Mouse (Mus musculus) cortical plate, adult 2 months (tissue): ENCODE data around the gene Cog4. TPM values are rescaled to one million over a fixed set of nuclear protein-coding genes. Genes with fewer than 3 reads are reported as not detected.

Experiments used
- H3K27ac ChIP-seq: fragments of 200-500 bp; 2 replicates; pipeline ENCODE4 v1.5.1; 2012; ENCODE audit warnings: low read length, control low read depth, inconsistent platforms; ENCODE audit not compliant: insufficient read depth
- H3K4me1 ChIP-seq: fragments of 200-500 bp; 2 replicates; pipeline ENCODE4 v1.6.1; 2011; ENCODE audit warnings: low read length; ENCODE audit not compliant: control insufficient read depth, insufficient read depth
- H3K4me3 ChIP-seq: fragments of 200-500 bp; 2 replicates; pipeline ENCODE4 v1.5.1; 2011; ENCODE audit warnings: mild to moderate bottlenecking, low read length, control low read depth; ENCODE audit not compliant: insufficient read depth
- CTCF ChIP-seq: fragments of 200-500 bp; IDR thresholded peaks from 2 replicates; pipeline ENCODE4 v1.5.1; 2011; ENCODE audit warnings: mild to moderate bottlenecking, control low read depth, low read length; ENCODE audit not compliant: insufficient read depth; ENCODE audit errors: extremely low read depth
- POLR2A ChIP-seq: fragments of 200-500 bp; IDR thresholded peaks from 2 replicates; pipeline ENCODE4 v1.6.1; 2011; ENCODE audit warnings: mild to moderate bottlenecking, low read length, control low read depth; ENCODE audit not compliant: insufficient read depth; ENCODE audit errors: extremely low read depth
- polyA plus RNA-seq: library from polyadenylated mRNA; depleted of rRNA; stranded (reverse); fragments of >200 nt; gene quantifications from 2 replicates; pipeline ENCODE4 v1.2.3, GENCODE M21; 2012; rRNA removed

Gene Cog4
- polyA plus RNA-seq, result 41.8 and 42.9 TPM in 2 replicates

GRCm38 (mm10) chr8:110846405-110847170 is at the start of gene Cog4, which contains the start of gene Sf3b3:
Cog4 (plus strand) TSS chr8:110846600.
Sf3b3 (minus strand) TSS chr8:110846787.
- peak within 1 kb of the TSS; percentile 76 for H3K27ac ChIP-seq
- peaks cover 3% of the 10 kb centered on the region; the same call in 1 of the 2 replicates for H3K4me1 ChIP-seq
- peak within 1 kb of the TSS; percentile 86 for H3K4me3 ChIP-seq
- no peak for TF ChIP-seq CTCF
- TF ChIP-seq POLR2A, result peak; percentile 87

- no peak overlapping the region for H3K27ac ChIP-seq
- TF ChIP-seq CTCF (no peak), POLR2A (no peak)
- no peaks in the 10 kb centered on the region for H3K4me1 ChIP-seq
- H3K4me3 ChIP-seq, result no peak overlapping the region
Measured at GRCm38 (mm10) chr8:110797086-110797485, 49.3 kb upstream of the Cog4 start.

GRCm38 (mm10) chr8:110802988-110803387 is 43.4 kb upstream of the Cog4 start:
- Histone ChIP-seq H3K4me3 (no peak overlapping the region), H3K4me1 (no peaks in the 10 kb centered on the region), H3K27ac (no peak overlapping the region)
- TF ChIP-seq CTCF (no peak), POLR2A (no peak)

- Histone ChIP-seq H3K4me3 (no peak overlapping the region), H3K4me1 (no peaks in the 10 kb centered on the region), H3K27ac (no peak overlapping the region)
- TF ChIP-seq CTCF (no peak), POLR2A (no peak)
Measured at GRCm38 (mm10) chr8:110803856-110804255, 42.5 kb upstream of the Cog4 start.

- H3K27ac ChIP-seq, result no peak overlapping the region
- TF ChIP-seq CTCF (no peak), POLR2A (no peak)
- H3K4me3 ChIP-seq, result no peak overlapping the region
- no peaks in the 10 kb centered on the region for H3K4me1 ChIP-seq
Measured at GRCm38 (mm10) chr8:110804825-110805514, 41.4 kb upstream of the Cog4 start.

GRCm38 (mm10) chr8:110805669-110806068 is 40.7 kb upstream of the Cog4 start, which contains the start of gene Il34:
Il34 (minus strand) TSS chr8:110805924.
- Histone ChIP-seq H3K27ac (no peak within 1 kb of the TSS), H3K4me1 (no peaks in the 10 kb centered on the region), H3K4me3 (no peak within 1 kb of the TSS)
- TF ChIP-seq CTCF (no peak), POLR2A (no peak)

GRCm38 (mm10) chr8:110806146-110806545 is 40.3 kb upstream of the Cog4 start:
- Histone ChIP-seq H3K27ac (no peak overlapping the region), H3K4me3 (no peak overlapping the region), H3K4me1 (no peaks in the 10 kb centered on the region)
- TF ChIP-seq POLR2A (no peak), CTCF (no peak)

- no peak for TF ChIP-seq POLR2A
- H3K4me1 ChIP-seq, result no peaks in the 10 kb centered on the region
- H3K27ac ChIP-seq, result 0 out of 2 replicates have a peak overlapping the region, but pooled peaks have one; percentile 7
- H3K4me3 ChIP-seq, result no peak overlapping the region
Measured at GRCm38 (mm10) chr8:110808495-110809472, 37.6 kb upstream of the Cog4 start.

GRCm38 (mm10) chr8:110809831-110810230 is 36.6 kb upstream of the Cog4 start:
- H3K27ac ChIP-seq, result no peak overlapping the region
- no peaks in the 10 kb centered on the region for H3K4me1 ChIP-seq
- no peak overlapping the region for H3K4me3 ChIP-seq
- no peak for TF ChIP-seq CTCF
- TF ChIP-seq POLR2A, result no peak
